9 mouse cellular contexts compared by ENCODE assay signal in the genomic region with DNA sequence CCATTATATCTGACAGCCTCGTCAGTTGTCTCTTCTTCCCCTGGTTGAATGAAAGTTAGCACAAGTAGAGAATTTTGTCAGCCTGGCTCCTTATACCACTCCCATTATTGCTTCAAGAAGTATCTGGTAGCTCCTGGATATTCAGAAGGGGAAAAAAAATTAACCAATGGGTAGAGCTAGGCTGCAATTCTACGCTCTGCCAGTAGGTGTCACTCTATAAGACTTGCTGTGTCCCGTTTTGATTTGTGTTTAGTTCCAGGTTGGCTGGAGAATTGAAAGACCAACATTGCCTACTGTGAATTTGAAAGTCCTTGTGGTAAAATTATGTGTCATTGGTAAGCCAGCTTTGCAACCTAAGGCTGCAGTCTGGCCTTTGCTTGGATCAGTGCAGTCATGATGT.
A peak's percentile ranks its signal among the peaks of the same experiment; 100 is the strongest.
DNase-seq lines count a peak whose midpoint lies in the region; ATAC-seq and TF ChIP-seq lines count a peak whose summit lies in the region.
"Had no signal": no experiment of that assay in that cellular context is flagged by ENCODE, and none has a peak within 500 bp of the region (broad histone marks: within the 10 kb centered on the region; RNA-seq: fewer than 3 reads in every experiment).

No protein-coding gene starts in this region.

- no peak overlapping the region for H3K27ac ChIP-seq in kidney, embryonic 14.5 days (ENCODE audit: low read depth, low read length)
- H3K27ac ChIP-seq in ES-E14 (ENCODE audit: insufficient read depth, low read depth, low read length, poor library complexity, severe bottlenecking) = no peak overlapping the region
- no peak overlapping the region for H3K27ac ChIP-seq in forebrain, embryonic 13.5 days
- H3K27ac ChIP-seq: embryonic facial prominence, embryonic 15.5 days; liver, embryonic 15.5 days had no signal

- no peak overlapping the region for H3K4me2 ChIP-seq in kidney, embryonic 14.5 days (replicated peaks; ENCODE audit: low read depth, low read length)
- H3K4me2 ChIP-seq in forebrain, embryonic 13.5 days = no peak overlapping the region
- H3K4me2 ChIP-seq: embryonic facial prominence, embryonic 15.5 days; liver, embryonic 15.5 days had no signal

- H3K4me1 ChIP-seq in kidney, embryonic 14.5 days (ENCODE audit: control insufficient read depth, insufficient read depth, low read length) = no peaks in the 10 kb centered on the region
- H3K4me1 ChIP-seq in ES-E14 (ENCODE audit: control insufficient read depth in 2 of 2, insufficient read depth in 2 of 2, low read length in 2 of 2, poor library complexity in 1 of 2) = no peaks in the 10 kb centered on the region
- H3K4me1 ChIP-seq in forebrain, embryonic 13.5 days = no peaks in the 10 kb centered on the region
- H3K4me1 ChIP-seq: embryonic facial prominence, embryonic 15.5 days; liver, embryonic 15.5 days had no signal

- H3K27me3 ChIP-seq in kidney, embryonic 14.5 days (ENCODE audit: control insufficient read depth, insufficient read depth, low read length) = no peaks in the 10 kb centered on the region
- no peaks in the 10 kb centered on the region for H3K27me3 ChIP-seq in forebrain, embryonic 13.5 days
- H3K27me3 ChIP-seq: embryonic facial prominence, embryonic 15.5 days; liver, embryonic 15.5 days had no signal

- in situ Hi-C loops in ES-E14 (cut with MboI; ENCODE audit: low sequenced_read_pairs in 2 of 2, unreplicated experiment in 2 of 2) = no loop called here

- H3K9ac ChIP-seq in kidney, embryonic 14.5 days (ENCODE audit: low read depth, low read length) = no peak overlapping the region
- no peak overlapping the region for H3K9ac ChIP-seq in ES-E14 (ENCODE audit: insufficient read depth, low read depth, low read length, poor library complexity, severe bottlenecking)
- no peak overlapping the region for H3K9ac ChIP-seq in forebrain, embryonic 13.5 days
- H3K9ac ChIP-seq: embryonic facial prominence, embryonic 15.5 days; liver, embryonic 15.5 days had no signal

- WGBS in kidney, embryonic 14.5 days = 50% methylated on average over 3 of the region's 3 CpGs
- WGBS in forebrain, embryonic 13.5 days = 43% methylated on average over 3 of the region's 3 CpGs

- H3K4me3 ChIP-seq in kidney, embryonic 14.5 days (ENCODE audit: low read length) = no peak overlapping the region
- H3K4me3 ChIP-seq in ES-E14 (ENCODE audit: insufficient read depth in 1 of 2, low read depth in 1 of 2, low read length in 2 of 2, poor library complexity in 1 of 2, severe bottlenecking in 1 of 2) = no peak overlapping the region
- no peak overlapping the region for H3K4me3 ChIP-seq in forebrain, embryonic 13.5 days
- H3K4me3 ChIP-seq: embryonic facial prominence, embryonic 15.5 days; liver, embryonic 15.5 days had no signal

- peak; percentile 29 for DNase-seq in kidney, adult 18-20 months
- peak; percentile 54 for DNase-seq in ES-E14 (ENCODE audit: low read depth, low spot score)
- peak; percentile 12 for DNase-seq in c-Kit-positive CD71-negative TER-119-negative erythroid progenitor cells, embryonic 14.5 days (ENCODE audit: low read depth)
- peak; percentile 51 for DNase-seq in lung, postnatal 10 days
- DNase-seq in urinary bladder, postnatal 10 days (ENCODE audit: low spot score) = no peak

- H3K36me3 ChIP-seq in kidney, embryonic 14.5 days (ENCODE audit: control insufficient read depth, insufficient read depth, low read length) = no peaks in the 10 kb centered on the region
- no peaks in the 10 kb centered on the region for H3K36me3 ChIP-seq in ES-E14 (ENCODE audit: control insufficient read depth, insufficient read depth, low read length, poor library complexity, severe bottlenecking)
- H3K36me3 ChIP-seq in forebrain, embryonic 13.5 days (ENCODE audit: poor library complexity, severe bottlenecking) = no peaks in the 10 kb centered on the region
- H3K36me3 ChIP-seq: embryonic facial prominence, embryonic 15.5 days; liver, embryonic 15.5 days had no signal

- no peaks in the 10 kb centered on the region for H3K9me3 ChIP-seq in kidney, embryonic 14.5 days (ENCODE audit: control insufficient read depth, low read length)
- H3K9me3 ChIP-seq in ES-E14 (ENCODE audit: control insufficient read depth, insufficient read depth, low read depth, low read length) = no peaks in the 10 kb centered on the region
- no peaks in the 10 kb centered on the region for H3K9me3 ChIP-seq in forebrain, embryonic 13.5 days (replicated peaks)
- H3K9me3 ChIP-seq: embryonic facial prominence, embryonic 15.5 days; liver, embryonic 15.5 days had no signal

- no peak for ATAC-seq in kidney, embryonic 14.5 days (ENCODE audit: low FRiP score, low TSS enrichment)
- ATAC-seq in forebrain, embryonic 13.5 days = no peak

TF ChIP-seq in ES-E14, 5 proteins besides CTCF, POLR2A, EP300 and RAD21:
- TF ChIP-seq MAFK (IDR thresholded peaks at IDR 0.05; ENCODE audit: insufficient read depth, low read depth, low read length) (no peak), CHD2 (IDR thresholded peaks at IDR 0.05; ENCODE audit: low read depth, low read length) (no peak), ZC3H11A (IDR thresholded peaks at IDR 0.05; ENCODE audit: borderline replicate concordance, low read depth, low read length) (no peak)
